Mouse (Mus musculus) cerebellum, adult 2 months (tissue): ENCODE measurements around the gene Elmsan1.

Source experiments
- CTCF ChIP-seq: fragments of 200-500 bp; IDR thresholded peaks from 2 replicates; pipeline ENCODE4 v1.5.1; 2011; ENCODE audit warnings: low read depth, mild to moderate bottlenecking, control low read depth, low read length, moderate library complexity, borderline replicate concordance; ENCODE audit not compliant: insufficient read depth
- POLR2A ChIP-seq: fragments of 200-500 bp; IDR thresholded peaks from 2 replicates; pipeline ENCODE4 v1.6.1; 2011; ENCODE audit warnings: low read length, control low read depth, borderline replicate concordance; ENCODE audit not compliant: insufficient read depth

GRCm38 (mm10) chr12:84203778-84204216 is 14.9 kb downstream of the Elmsan1 start:
- no peak for TF ChIP-seq CTCF
- TF ChIP-seq POLR2A, result no peak
